Mouse (Mus musculus): ENCODE measurements around the gene Opcml.

GRCm38 (mm10) chr9:27761196-27761595 lies 29.4 kb upstream of the Opcml start:
- TF ChIP-seq CTCF (IDR thresholded peaks at IDR 0.05; ENCODE audit: borderline replicate concordance, insufficient read depth, low read length): no peak
- no peak for TF ChIP-seq POLR2A (IDR thresholded peaks at IDR 0.05; ENCODE audit: low read depth, low read length)

Data from embryonic fibroblast, embryonic 13.5 days (primary cell).